10 mouse cellular contexts compared by ENCODE assay signal in the genomic region with DNA sequence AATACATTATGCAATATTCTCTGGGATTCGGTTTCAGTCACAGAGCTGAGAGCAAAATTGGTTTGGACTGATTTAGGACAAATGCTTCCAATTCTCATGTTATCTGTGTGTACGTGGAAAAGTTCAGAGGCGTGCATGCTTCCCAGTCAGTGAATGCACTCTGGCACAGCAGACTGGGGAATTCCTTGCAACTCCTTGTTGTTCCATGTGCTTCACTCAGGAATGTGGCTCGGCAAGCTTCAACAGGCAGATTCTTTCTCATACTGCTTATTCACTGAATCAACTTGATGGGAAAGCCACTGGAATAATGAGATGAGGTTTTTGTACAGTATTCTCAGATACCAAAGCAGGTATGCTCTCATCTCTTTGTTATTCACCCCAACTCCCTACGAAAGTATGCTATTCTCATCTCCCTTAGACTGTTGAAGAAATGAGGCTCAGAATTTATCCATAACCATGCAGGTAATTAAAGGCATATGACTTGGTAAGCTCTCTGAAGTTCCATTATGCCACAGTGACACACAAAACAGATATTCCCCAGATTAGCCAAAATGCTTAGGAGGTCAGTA.
A peak's percentile ranks its signal among the peaks of the same experiment; 100 is the strongest.
DNase-seq lines count a peak whose midpoint lies in the region; ATAC-seq and TF ChIP-seq lines count a peak whose summit lies in the region.
"Had no signal": no experiment of that assay in that cellular context is flagged by ENCODE, and none has a peak within 500 bp of the region (broad histone marks: within the 10 kb centered on the region; RNA-seq: fewer than 3 reads in every experiment).

No protein-coding gene starts in this region.

- no peak for ATAC-seq in heart, embryonic 11.5 days (replicated peaks; ENCODE audit: insufficient number of reproducible peaks, low FRiP score, low TSS enrichment)
- peak; percentile 81 for ATAC-seq in intestine, embryonic 16.5 days
- ATAC-seq in lung, embryonic 16.5 days (ENCODE audit: low read depth), result peak; percentile 98
- ATAC-seq: CD4-positive, CD25-positive, alpha-beta regulatory T cell, adult 4 months had no signal

- no peak overlapping the region for H3K9ac ChIP-seq in heart, embryonic 11.5 days (ENCODE audit: low read depth, low read length)
- H3K9ac ChIP-seq in intestine, embryonic 16.5 days (ENCODE audit: low read depth, low read length), result no peak overlapping the region
- no peak overlapping the region for H3K9ac ChIP-seq in lung, embryonic 16.5 days (ENCODE audit: low read length)
- H3K9ac ChIP-seq: hindbrain, embryonic 12.5 days had no signal

- no peak for TF ChIP-seq CTCF in brain, embryonic 14.5 days (IDR thresholded peaks at IDR 0.05; ENCODE audit: borderline replicate concordance, extremely low read depth, insufficient read depth, insufficient read length)

- WGBS in heart, embryonic 10.5 days, result 35% methylated on average over 5 of the region's 5 CpGs
- WGBS in heart, embryonic 11.5 days (ENCODE audit: insufficient replicate concordance), result 34% methylated on average over 5 of the region's 5 CpGs
- 48% methylated on average over 5 of the region's 5 CpGs for WGBS in intestine, embryonic 16.5 days
- 27% methylated on average over 5 of the region's 5 CpGs for WGBS in lung, embryonic 16.5 days

- DNase-seq in heart, embryonic 10.5 days (ENCODE audit: low spot score), result peak; percentile 76
- DNase-seq in brain, embryonic 14.5 days (ENCODE audit: low read depth), result peak; percentile 18
- DNase-seq in cerebellum, postnatal 36 days, result no peak
- DNase-seq in right cerebral cortex, postnatal 36 days (ENCODE audit: low spot score in 2 of 2), result no peak
- no peak for DNase-seq in cerebellum, adult 9-11 months

- no peaks in the 10 kb centered on the region for H3K27me3 ChIP-seq in heart, embryonic 10.5 days (ENCODE audit: insufficient read depth, poor library complexity, severe bottlenecking)
- H3K27me3 ChIP-seq in heart, embryonic 11.5 days (ENCODE audit: control insufficient read depth, insufficient read depth, low read length), result no peaks in the 10 kb centered on the region
- no peaks in the 10 kb centered on the region for H3K27me3 ChIP-seq in intestine, embryonic 16.5 days (replicated peaks; ENCODE audit: control insufficient read depth, insufficient read depth, low read length)
- H3K27me3 ChIP-seq in lung, embryonic 16.5 days (ENCODE audit: control insufficient read depth, insufficient read depth, low read depth, low read length), result no peaks in the 10 kb centered on the region
- H3K27me3 ChIP-seq: hindbrain, embryonic 12.5 days had no signal

- peaks cover 8% of the 10 kb centered on the region; the same call in 1 of the 2 replicates for H3K4me1 ChIP-seq in heart, embryonic 10.5 days
- H3K4me1 ChIP-seq in heart, embryonic 11.5 days (ENCODE audit: control insufficient read depth, insufficient read depth, low read length), result no peaks in the 10 kb centered on the region
- no peaks in the 10 kb centered on the region for H3K4me1 ChIP-seq in intestine, embryonic 16.5 days (ENCODE audit: control insufficient read depth, insufficient read depth, low read length)
- H3K4me1 ChIP-seq in lung, embryonic 16.5 days (replicated peaks; ENCODE audit: control insufficient read depth, insufficient read depth, low read length), result peaks cover 2% of the 10 kb centered on the region; the same call in 1 of the 2 replicates
- H3K4me1 ChIP-seq: hindbrain, embryonic 12.5 days had no signal

- H3K36me3 ChIP-seq in heart, embryonic 10.5 days, result no peaks in the 10 kb centered on the region
- no peaks in the 10 kb centered on the region for H3K36me3 ChIP-seq in heart, embryonic 11.5 days (ENCODE audit: control insufficient read depth, insufficient read depth, low read length)
- no peaks in the 10 kb centered on the region for H3K36me3 ChIP-seq in intestine, embryonic 16.5 days (ENCODE audit: control insufficient read depth, insufficient read depth, low read length)
- H3K36me3 ChIP-seq in lung, embryonic 16.5 days (ENCODE audit: control insufficient read depth, insufficient read depth, low read length), result no peaks in the 10 kb centered on the region
- H3K36me3 ChIP-seq: hindbrain, embryonic 12.5 days had no signal

- H3K4me3 ChIP-seq in heart, embryonic 10.5 days, result no peak overlapping the region
- H3K4me3 ChIP-seq in heart, embryonic 11.5 days (ENCODE audit: low read depth, low read length), result no peak overlapping the region
- no peak overlapping the region for H3K4me3 ChIP-seq in intestine, embryonic 16.5 days (ENCODE audit: low read length)
- no peak overlapping the region for H3K4me3 ChIP-seq in lung, embryonic 16.5 days (ENCODE audit: low read length)
- H3K4me3 ChIP-seq: hindbrain, embryonic 12.5 days had no signal

- H3K4me2 ChIP-seq in heart, embryonic 11.5 days, result no peak overlapping the region
- H3K4me2 ChIP-seq in intestine, embryonic 16.5 days (ENCODE audit: low read depth, low read length), result no peak overlapping the region
- no peak overlapping the region for H3K4me2 ChIP-seq in lung, embryonic 16.5 days (ENCODE audit: low read depth, low read length)
- H3K4me2 ChIP-seq: hindbrain, embryonic 12.5 days had no signal

- no peak for TF ChIP-seq POLR2A in brain, embryonic 14.5 days (IDR thresholded peaks at IDR 0.05; ENCODE audit: borderline replicate concordance, extremely low read depth, insufficient read depth, insufficient read length, poor library complexity, severe bottlenecking)

- H3K27ac ChIP-seq in heart, embryonic 10.5 days, result peak overlapping the region; percentile 36; the same call in 1 of the 2 replicates
- no peak overlapping the region for H3K27ac ChIP-seq in heart, embryonic 11.5 days (ENCODE audit: low read depth, low read length)
- H3K27ac ChIP-seq in intestine, embryonic 16.5 days (ENCODE audit: low read length), result no peak overlapping the region
- peak overlapping the region; percentile 77 for H3K27ac ChIP-seq in lung, embryonic 16.5 days (ENCODE audit: low read length)
- H3K27ac ChIP-seq: hindbrain, embryonic 12.5 days had no signal

- H3K9me3 ChIP-seq in heart, embryonic 10.5 days, result no peaks in the 10 kb centered on the region
- H3K9me3 ChIP-seq in heart, embryonic 11.5 days (replicated peaks; ENCODE audit: control insufficient read depth, low read length), result no peaks in the 10 kb centered on the region
- no peaks in the 10 kb centered on the region for H3K9me3 ChIP-seq in intestine, embryonic 16.5 days (ENCODE audit: control insufficient read depth, low read length)
- H3K9me3 ChIP-seq in lung, embryonic 16.5 days (ENCODE audit: control insufficient read depth, low read length), result no peaks in the 10 kb centered on the region
- H3K9me3 ChIP-seq: hindbrain, embryonic 12.5 days had no signal

Comparison
In these comparisons a context has a peak if more than half of its experiments do, and no peak if none do; other contexts are left out.
1. H3K27ac ChIP-seq: peak in heart, embryonic 10.5 days (single experiment) and lung, embryonic 16.5 days (single experiment); none in heart, embryonic 11.5 days (single experiment) and intestine, embryonic 16.5 days (single experiment).
2. DNase-seq: peak in heart, embryonic 10.5 days (single experiment) and brain, embryonic 14.5 days (single experiment); none in cerebellum, postnatal 36 days (0 of 2), right cerebral cortex, postnatal 36 days (0 of 2) and cerebellum, adult 9-11 months (single experiment).